Mouse (Mus musculus) ES-E14 (cell line): ENCODE measurements around the gene Slc25a53. TPM values are rescaled to one million over a fixed set of nuclear protein-coding genes. Genes with fewer than 3 reads are reported as not detected.
"Not testable (repeated sequence)": the region's sequence is repeated elsewhere in the genome, so short reads cannot be mapped to it uniquely, and the experiment has no call there.

Source experiments
- DNase-seq: peaks from one replicate; pipeline ENCODE4 v3.0.0-alpha.2; 2013; ENCODE audit warnings: low read depth, low spot score
- H3K27ac ChIP-seq: 2 replicates; pipeline ENCODE4 v1.5.1; 2012; ENCODE audit warnings: low read depth, mild to moderate bottlenecking, low read length, moderate library complexity, mixed read lengths; ENCODE audit not compliant: poor library complexity, insufficient read depth, severe bottlenecking
- H3K36me3 ChIP-seq: 2 replicates; pipeline ENCODE4 v1.6.1; 2012; ENCODE audit warnings: mild to moderate bottlenecking, low read length, moderate library complexity, mixed read lengths; ENCODE audit not compliant: control insufficient read depth, poor library complexity, insufficient read depth, severe bottlenecking
- H3K4me1 ChIP-seq, 2 experiments: fragments of 150-350 bp in 1 of 2; sonication (generic) in 1 of 2; 2 replicates each; pipeline ENCODE4 v1.6.1; 2012; ENCODE audit warnings: low read length in 2 of 2, mild to moderate bottlenecking in 1 of 2, mixed read lengths in 1 of 2; ENCODE audit not compliant: control insufficient read depth in 2 of 2, insufficient read depth in 2 of 2, poor library complexity in 1 of 2
- H3K4me3 ChIP-seq, 2 experiments: fragments of 150-350 bp in 1 of 2; sonication (generic) in 1 of 2; 2 replicates each; pipeline ENCODE4 v1.5.1; 2012; ENCODE audit warnings: low read length in 2 of 2, low read depth in 1 of 2, mild to moderate bottlenecking in 1 of 2, mixed read lengths in 1 of 2; ENCODE audit not compliant: insufficient read depth in 1 of 2, poor library complexity in 1 of 2, severe bottlenecking in 1 of 2
- H3K9ac ChIP-seq: 2 replicates; pipeline ENCODE4 v1.6.1; 2012; ENCODE audit warnings: low read depth, mild to moderate bottlenecking, low read length, mixed read lengths; ENCODE audit not compliant: poor library complexity, insufficient read depth, severe bottlenecking
- H3K9me3 ChIP-seq: fragments of 150-350 bp; sonication (generic); 2 replicates; pipeline ENCODE4 v1.6.1; 2012; ENCODE audit warnings: low read depth, mild to moderate bottlenecking, low read length; ENCODE audit not compliant: control insufficient read depth, insufficient read depth
- CHD2 ChIP-seq: IDR thresholded peaks from 2 replicates; pipeline ENCODE4 v1.6.1; 2014; ENCODE audit warnings: mild to moderate bottlenecking, low read depth, low read length, inconsistent platforms
- HCFC1 ChIP-seq: IDR thresholded peaks from 2 replicates; pipeline ENCODE4 v1.6.1; 2012; ENCODE audit warnings: low read length, inconsistent platforms, borderline replicate concordance; ENCODE audit not compliant: insufficient read depth
- MAFK ChIP-seq: IDR thresholded peaks from 2 replicates; pipeline ENCODE4 v1.6.1; 2014; ENCODE audit warnings: mild to moderate bottlenecking, low read depth, low read length, inconsistent platforms; ENCODE audit not compliant: insufficient read depth
- ZC3H11A ChIP-seq: IDR thresholded peaks from 2 replicates; pipeline ENCODE4 v1.6.1; 2012; ENCODE audit warnings: low read depth, mild to moderate bottlenecking, inconsistent platforms, low read length, borderline replicate concordance
- ZNF384 ChIP-seq: IDR thresholded peaks from 2 replicates; pipeline ENCODE4 v1.6.1; 2012; ENCODE audit warnings: low read depth, low read length, inconsistent platforms
- in situ Hi-C, 2 experiments: fragments of 600-800 bp; cut with MboI; formaldehyde crosslinking; loops; one replicate each; pipeline ENCODE4 v1.15.1; 2025; ENCODE audit warnings: low sequenced_read_pairs in 2 of 2, inconsistent platforms in 1 of 2; ENCODE audit not compliant: unreplicated experiment in 2 of 2
- total RNA-seq: library from RNA; depleted of rRNA; stranded (reverse); fragments of 300-350 nt; gene quantifications from 2 replicates; pipeline ENCODE4 v1.2.3, GENCODE M21; 2012

The Slc25a53 gene
- total RNA-seq, 1 experiment: 5.4 TPM

DNA sequence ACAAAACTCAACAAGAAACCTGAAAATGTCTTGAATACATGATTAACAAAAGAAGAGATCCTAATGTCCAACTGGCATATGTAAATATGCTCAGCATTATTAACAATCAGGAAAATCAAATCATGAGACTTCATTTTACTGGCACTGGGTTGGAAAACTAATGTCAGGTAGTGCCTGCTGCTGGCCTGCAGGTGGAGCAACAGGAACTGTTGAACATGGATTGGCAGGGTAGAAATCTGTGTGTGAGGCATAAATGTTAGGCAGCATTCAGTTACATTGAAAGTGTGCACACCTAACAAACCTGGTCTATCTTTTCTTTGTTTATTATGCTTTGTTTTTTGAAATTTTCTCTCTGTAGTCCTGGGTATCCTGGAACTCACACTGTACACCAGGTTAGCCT, 59.5 kb downstream of the Slc25a53 start:
- in situ Hi-C loops: no loop called here
- no peak for TF ChIP-seq CHD2
- TF ChIP-seq ZC3H11A: no peak
- TF ChIP-seq MAFK: no peak
- no peak for TF ChIP-seq ZNF384
- TF ChIP-seq HCFC1: no peak
- no peak for DNase-seq
- Histone ChIP-seq H3K4me3 (peak overlapping the region in 1 of 2 experiments; percentile 64; a peak in 2 of 4 replicates), H3K4me1 (no peaks in the 10 kb centered on the region), H3K9me3 (no peaks in the 10 kb centered on the region), H3K27ac (no peak overlapping the region), H3K9ac (no peak overlapping the region), H3K36me3 (no peaks in the 10 kb centered on the region)

DNA sequence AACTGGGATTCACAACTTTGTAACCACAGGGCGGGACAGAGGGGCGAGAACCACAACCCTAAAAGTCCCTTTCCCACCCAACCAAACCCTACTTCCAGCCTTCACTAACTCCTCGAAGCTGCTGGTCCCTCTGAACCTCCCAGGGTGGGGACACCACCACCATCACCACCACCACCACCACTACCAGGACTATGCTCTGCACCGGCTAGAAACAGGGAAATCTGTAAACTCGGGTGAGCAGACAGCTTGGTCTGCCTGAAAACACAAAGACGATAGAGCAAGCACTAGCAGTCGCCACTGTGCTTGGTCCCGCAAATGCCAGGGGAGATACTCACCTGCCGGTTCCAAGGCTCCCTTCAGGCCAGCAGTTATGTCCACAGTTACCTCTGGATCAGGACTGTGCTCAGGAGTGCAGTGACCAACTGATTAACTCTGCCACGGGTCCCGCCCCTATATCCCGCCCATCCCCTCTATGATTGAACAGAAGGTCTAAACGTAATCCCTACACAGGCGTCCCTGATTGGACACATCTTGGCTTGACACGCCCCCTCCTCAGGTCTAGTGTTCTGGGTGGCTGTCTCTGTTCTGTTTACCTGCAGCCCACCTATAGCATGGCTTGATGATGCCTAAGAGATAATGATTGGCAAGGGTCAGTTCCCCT, 61.5 kb downstream of the Slc25a53 start, which contains the start of the genes Tmsb15l and Tmsb15b1:
TSS of gene Tmsb15l (minus strand) at position 446 of the 661 bp plus-strand sequence.
TSS of gene Tmsb15b1 (minus strand) at position 451 of the 661 bp plus-strand sequence.
- Histone ChIP-seq H3K36me3 (no peaks in the 10 kb centered on the region), H3K9me3 (no peaks in the 10 kb centered on the region), H3K4me3 (peak within 1 kb of the TSS; percentile 73 to 77), H3K9ac (peak within 1 kb of the TSS; percentile 43), H3K27ac (no peak within 1 kb of the TSS), H3K4me1 (no peaks in the 10 kb centered on the region)
- no peak for TF ChIP-seq HCFC1
- TF ChIP-seq ZNF384: no peak
- TF ChIP-seq MAFK: no peak
- TF ChIP-seq CHD2: no peak
- no peak for TF ChIP-seq ZC3H11A
- in situ Hi-C loops: no loop called here
- peak; percentile 60 for DNase-seq

DNA sequence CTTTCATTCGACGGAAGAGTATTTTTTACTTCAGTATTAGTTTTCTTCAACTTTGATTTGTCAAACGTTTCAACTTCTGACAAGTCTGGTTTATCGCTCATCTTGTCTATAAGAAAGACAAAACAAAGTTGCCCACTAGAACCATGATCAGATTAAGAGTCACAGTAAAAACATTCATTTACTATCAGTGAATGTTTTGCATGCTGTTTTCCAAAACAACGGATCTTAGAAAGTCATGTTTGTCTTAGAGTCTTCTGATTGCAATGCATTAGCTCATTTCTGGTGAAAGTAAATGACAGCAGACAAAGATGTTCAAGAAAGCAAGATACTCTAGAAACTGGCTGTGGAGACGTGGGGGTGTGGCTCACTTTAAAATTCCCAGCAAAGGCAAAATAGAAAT, 62.7 kb downstream of the Slc25a53 start, which contains the start of gene Tmsb15b2:
TSS of gene Tmsb15b2 (minus strand) at position 101 of the 400 bp plus-strand sequence.
- H3K27ac ChIP-seq, H3K4me1 ChIP-seq, in situ Hi-C loops, DNase-seq, H3K9me3 ChIP-seq, H3K36me3 ChIP-seq: not testable (repeated sequence)
- Histone ChIP-seq H3K9ac (peak within 1 kb of the TSS; percentile 43), H3K4me3 (peak within 1 kb of the TSS; percentile 73 to 77)

DNA sequence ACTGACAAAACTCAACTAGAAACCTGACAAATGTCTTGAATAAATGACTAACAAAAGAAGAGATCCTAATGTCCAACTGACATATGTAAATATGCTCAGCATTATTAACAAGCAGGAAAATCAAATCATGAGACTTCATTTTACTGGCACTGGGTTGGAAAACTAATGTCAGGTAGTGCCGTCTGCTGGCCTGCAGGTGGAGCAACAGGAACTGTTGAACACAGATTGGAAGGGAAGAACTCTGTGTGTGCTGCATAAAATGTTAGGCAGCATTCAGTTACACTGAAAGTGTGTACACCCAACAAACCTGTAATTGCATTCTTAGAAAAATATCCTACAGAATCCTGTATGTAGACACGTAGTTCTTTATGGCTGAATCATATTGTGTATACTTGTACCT, 78.4 kb downstream of the Slc25a53 start:
- TF ChIP-seq ZNF384: no peak
- TF ChIP-seq MAFK: no peak
- TF ChIP-seq ZC3H11A: no peak
- no peak for TF ChIP-seq CHD2
- TF ChIP-seq HCFC1: no peak
- Histone ChIP-seq H3K4me3 (no peak overlapping the region), H3K9ac (no peak overlapping the region), H3K9me3 (no peaks in the 10 kb centered on the region), H3K4me1 (no peaks in the 10 kb centered on the region), H3K27ac (no peak overlapping the region), H3K36me3 (no peaks in the 10 kb centered on the region)
- no peak for DNase-seq
- in situ Hi-C loops: no loop called here

DNA sequence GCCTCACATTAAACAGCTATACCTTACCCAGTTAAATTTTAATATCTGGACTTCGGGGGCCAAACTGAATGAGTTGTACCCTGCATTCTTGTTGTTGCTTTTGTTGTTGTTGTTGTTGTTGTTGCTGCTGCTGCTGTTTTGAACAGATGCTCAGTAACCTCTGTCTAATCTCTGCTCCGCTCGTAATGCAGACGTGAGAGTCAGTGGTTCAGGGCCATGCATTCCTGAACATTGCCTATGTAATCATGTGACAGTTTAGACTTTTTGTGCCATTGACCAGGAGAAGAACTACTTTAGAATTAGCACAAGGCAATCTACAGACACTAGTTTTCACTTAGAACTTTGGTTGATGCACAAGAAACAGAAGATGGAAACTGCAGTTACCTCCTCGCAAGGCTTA, 79.8 kb downstream of the Slc25a53 start:
- DNase-seq, in situ Hi-C loops, H3K36me3 ChIP-seq, H3K27ac ChIP-seq, H3K4me1 ChIP-seq, H3K9ac ChIP-seq, H3K9me3 ChIP-seq: not testable (repeated sequence)
- peak overlapping the region in 1 of 2 experiments; percentile 28; a peak in 1 of 4 replicates for H3K4me3 ChIP-seq

DNA sequence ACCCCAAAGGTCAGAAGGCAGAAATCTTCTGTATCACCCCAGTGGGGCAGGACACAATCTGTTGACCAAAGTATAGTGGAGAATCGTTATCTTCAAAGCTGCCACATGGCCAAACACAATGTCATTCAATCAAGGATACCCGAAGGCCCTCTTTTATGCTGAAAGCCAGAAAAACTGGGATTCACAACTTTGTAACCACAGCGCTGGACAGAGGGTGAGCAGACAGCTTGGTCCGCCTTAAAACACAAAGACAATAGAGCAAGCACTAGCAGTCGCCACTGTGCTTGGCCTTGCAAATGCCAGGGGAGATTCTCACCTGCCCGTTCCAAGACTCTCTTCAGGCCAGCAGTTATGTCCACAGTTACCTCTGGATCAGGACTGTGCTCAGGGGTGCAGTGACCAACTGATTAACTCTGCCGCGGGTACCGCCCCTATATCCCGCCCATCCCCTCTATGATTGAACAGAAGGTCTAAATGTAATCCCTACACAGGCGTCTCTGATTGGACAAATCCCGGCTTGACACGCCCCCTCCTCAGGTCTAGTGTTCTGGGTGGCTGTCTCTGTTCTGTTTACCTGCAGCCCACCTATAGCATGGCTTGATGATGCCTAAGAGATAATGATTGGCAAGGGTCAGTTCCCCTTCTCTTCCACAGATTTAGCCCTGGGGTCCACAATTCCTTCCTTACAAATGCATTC, 80.4 kb downstream of the Slc25a53 start:
- H3K4me1 ChIP-seq, H3K9me3 ChIP-seq, H3K27ac ChIP-seq, in situ Hi-C loops, H3K9ac ChIP-seq, H3K36me3 ChIP-seq: not testable (repeated sequence)
- peak; percentile 52 for DNase-seq
- H3K4me3 ChIP-seq: peak overlapping the region; percentile 50 to 76
